Mouse (Mus musculus) E14TG2a.4 (cell line): ENCODE data around the gene Tmem230.

Source experiments
- CTCF ChIP-seq: conservative IDR thresholded peaks from 2 replicates; pipeline ENCODE4 v1.5.1; 2014; ENCODE audit warnings: low read length
- NANOG ChIP-seq: IDR thresholded peaks from 2 replicates; pipeline ENCODE4 v1.6.1; 2014; ENCODE audit warnings: borderline replicate concordance, low read length, mixed read lengths
- POU5F1 ChIP-seq: IDR thresholded peaks from 2 replicates; pipeline ENCODE4 v1.6.1; 2014; ENCODE audit warnings: low read length, borderline replicate concordance

DNA sequence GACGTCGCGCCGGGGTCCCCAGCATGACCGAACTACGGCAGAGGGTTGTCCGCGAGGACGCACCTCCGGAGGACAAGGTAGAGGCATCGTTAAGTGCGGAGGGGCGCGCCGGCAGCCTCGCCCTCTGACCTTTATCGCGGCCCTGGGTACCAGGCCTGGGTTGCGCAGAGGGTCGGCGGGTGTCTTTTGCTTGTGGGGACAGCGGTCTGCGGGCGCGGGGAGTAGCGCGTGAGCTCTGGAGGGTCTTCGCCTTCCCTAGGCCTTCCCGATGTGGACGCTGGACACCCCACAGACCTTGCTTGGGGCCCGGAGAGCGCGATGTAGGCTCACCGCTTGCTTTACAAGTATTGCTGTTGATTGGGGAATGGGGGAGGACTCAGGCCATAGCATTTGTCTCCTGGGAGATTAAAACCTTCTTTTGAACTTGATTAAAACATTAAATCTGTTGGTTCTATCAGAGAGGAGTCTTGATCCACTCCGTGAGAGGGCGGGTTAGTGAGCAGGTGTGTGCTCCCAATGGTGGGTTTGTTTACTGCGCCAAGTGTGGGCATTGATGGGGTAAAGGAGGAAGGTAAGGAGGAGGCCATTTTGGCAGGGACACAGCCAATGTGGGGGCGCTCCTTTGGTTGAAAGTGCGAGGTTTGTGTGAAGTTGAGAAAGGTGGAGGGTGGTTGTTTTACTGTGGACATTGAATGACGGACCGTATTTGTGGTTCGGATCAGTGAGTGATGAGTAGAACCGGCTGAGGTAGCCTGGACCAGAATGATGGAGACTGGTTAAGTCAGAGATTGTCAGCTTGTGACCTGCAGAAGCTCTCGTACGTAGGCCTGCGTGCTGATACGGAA is 16.0 kb upstream of the Tmem230 start:
- TF ChIP-seq CTCF (no peak), NANOG (no peak), POU5F1 (no peak)
